Mouse (Mus musculus) mesoderm, embryonic 11.5 days (tissue): ENCODE measurements at regions not wholly inside any gene's neighbourhood (a gene's known extent, or its start where the extent isn't known, plus 50 kb on each side); places are given as distances from the start of the nearest gene placed in this dataset.

ENCODE experiments used
- DNase-seq: peaks from one replicate; pipeline ENCODE4 v3.0.0-alpha.2; 2012; ENCODE audit warnings: low read depth, low spot score

DNA sequence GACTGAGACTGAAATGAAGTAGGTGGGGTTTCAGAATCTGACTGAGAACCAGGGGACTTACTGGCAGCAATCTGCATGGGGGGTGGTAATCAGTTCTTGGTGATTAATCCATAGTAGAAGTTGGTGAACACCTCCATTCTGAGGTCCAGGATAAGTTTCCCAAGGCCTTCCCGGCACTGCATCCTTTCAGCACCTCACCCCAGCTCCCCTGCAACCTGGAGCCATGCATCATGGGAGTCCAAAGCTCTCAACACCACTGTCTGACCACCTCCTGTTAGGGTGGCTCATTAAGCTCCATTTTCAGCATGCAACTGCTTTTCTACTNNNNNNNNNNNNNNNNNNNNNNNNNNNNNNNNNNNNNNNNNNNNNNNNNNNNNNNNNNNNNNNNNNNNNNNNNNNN lies 157.0 kb downstream of the Cyp26b1 start:
- no peak for DNase-seq

DNA sequence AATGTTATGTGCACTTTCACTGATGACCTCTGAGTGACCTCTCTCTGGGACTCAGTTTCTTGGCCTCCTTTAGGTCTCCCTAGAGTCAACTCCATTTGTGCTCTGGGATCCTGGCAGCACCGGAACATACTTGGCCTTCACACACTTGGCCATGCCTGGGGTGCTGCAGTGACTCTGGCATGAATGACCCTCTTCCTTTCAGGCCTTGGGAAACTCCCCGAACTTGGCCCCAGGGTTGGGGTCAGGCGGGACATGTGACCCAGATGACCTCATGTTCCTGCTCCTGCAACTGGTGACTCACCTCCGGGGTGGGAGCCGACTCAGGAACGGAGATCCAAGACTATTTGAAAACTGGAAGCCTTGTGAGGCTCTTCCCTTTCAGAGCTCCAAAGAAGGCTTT lies 159.2 kb downstream of the Cyp26b1 start:
- no peak for DNase-seq

DNA sequence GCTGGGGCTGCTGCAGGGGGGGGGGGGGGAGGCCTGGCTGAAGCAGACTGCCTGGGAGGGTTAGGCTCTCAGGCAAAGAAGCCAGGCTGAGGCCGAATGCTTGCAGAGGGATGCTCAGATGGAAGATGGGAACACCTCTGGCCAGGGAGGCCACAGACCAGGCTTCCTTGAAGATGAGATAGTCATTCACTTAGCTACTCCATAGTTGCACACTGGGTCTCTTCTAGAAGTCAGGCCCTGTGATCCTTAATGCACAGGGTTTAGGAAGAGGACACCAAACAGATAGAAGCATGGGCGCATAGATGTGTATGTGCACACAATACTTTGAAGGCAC lies 162.1 kb downstream of the Cyp26b1 start:
- DNase-seq, result no peak

DNA sequence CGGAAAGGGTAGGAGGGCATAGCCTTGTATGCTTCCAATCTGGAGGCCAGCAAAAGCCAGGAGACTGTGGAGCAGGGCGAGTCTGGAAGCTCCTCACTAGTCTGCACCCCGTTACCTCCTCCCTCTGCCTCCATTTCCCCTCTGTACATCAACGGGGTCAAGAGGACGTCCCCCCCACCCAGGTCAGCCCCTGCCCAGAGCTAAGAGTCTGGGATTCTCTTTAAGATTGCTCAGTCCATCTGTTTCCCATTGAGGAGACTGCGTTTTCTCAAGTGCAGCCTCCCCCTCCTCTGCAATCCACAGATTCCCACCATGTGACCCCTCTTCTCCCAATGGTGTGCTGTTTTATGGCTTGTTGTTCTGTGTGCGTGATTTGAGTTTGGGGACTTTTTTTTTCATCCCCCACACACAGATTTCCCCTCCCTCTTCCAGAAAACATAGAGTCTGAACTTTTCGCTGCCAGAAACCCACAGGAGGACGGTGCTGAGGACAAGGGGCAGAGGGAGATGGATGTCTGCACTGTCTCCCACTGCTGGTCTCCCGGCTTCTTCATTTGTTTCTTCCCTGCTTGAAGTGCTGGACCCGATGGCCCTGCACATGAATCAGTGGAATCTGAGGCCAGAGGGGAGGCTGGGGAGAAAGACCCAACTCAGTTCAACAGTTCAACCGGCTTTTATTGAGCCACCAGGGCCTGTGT lies 162.6 kb downstream of the Cyp26b1 start:
- DNase-seq, result peak; percentile 73

DNA sequence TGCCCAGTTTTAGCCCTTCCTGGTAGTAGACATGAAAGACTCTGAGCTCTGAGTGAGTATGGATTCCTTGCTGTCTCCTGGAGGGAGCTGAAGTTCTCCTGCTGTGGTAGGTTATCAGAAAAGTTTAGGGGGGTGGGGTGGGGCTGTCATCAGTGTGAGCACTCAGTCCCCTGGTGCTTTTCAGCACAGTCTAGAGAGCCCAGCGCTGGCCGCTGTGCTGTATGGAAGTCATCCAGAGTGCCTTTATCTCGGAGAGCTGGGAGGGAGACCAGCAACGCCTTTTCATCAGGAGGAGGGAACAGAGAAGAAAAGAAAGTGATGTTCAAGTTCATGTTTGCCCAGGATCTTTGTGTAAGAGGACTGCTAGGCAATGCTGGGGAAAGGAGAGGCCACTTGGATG lies 163.6 kb downstream of the Cyp26b1 start:
- no peak for DNase-seq

DNA sequence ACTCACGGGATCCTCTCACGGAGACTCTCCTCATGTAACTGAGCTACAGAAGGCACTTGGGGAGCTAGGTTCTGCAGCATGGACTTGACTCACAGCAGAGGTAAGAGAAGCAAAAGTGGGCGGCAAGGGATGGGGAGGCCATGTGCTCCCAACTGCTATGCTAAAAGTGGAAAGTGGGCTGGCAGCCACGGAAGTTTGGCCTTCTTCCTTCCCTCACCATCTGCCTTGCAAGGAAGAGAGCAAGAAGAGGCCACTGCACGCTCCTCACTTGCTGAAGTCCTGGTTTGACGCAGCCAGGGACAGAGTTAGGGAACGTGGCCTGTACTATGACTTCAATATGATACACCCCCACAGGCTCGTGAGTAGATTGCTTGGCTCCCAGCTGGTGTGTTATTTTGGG lies 164.5 kb downstream of the Cyp26b1 start:
- no peak for DNase-seq

DNA sequence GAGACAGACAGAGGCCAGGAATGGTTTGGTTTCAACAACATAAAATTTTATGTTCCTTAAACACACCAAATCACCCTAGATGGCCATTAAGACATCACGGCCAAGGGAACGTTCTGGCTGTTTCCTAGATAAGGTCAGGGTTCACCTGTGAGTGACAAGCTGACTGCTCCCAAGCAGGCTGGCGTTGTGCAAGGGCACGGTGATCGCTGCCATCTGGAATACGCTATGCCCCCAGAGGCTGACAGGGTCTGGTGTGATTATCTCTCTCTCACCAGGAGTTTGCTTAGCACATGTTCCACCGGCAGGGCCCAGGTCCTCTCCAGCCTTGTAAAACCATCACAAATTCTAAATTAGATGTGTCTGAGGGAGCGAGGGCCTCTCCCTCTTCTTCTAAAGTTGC lies 167.0 kb downstream of the Cyp26b1 start:
- DNase-seq, result peak; percentile 34

DNA sequence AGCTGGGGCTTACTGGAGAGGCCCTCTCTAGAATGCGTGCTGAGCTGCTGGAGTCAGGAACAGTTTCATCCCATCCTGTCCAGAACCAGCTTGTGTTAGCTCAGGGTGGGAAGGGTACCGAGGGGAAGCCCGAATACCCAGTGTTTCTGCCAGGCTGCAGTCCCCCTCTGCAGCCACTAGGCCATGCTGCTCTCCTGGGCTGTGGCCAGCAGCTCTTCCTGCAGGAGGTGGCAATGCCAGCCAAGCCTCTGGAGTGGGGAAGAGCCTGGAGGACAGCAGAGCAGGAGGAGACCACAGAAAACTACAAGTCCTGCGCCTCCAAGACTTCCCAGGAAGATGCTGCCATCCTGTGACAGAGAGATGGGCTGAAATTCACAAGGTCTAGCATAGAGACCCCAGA lies 167.9 kb downstream of the Cyp26b1 start:
- DNase-seq, result peak; percentile 51

DNA sequence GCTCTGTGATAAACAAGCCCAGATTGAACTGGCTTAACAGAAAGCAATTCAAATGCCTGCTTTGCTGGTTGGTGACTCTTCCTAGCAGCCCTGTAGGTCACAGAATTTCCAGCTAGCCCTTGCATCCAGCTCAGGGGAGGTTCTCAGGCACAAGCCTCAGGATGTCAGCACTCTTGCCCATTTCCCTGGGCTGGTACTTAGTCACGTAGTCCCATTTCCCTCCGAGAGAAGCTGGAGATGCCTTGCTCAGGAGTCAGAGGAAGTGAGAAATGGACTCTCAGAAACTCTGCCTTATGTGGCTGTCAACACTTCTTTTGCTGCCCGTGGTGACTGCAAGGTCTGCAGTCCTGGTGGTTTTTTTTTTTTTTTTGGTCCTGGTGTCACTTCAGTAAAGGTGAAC lies 170.8 kb downstream of the Cyp26b1 start:
- no peak for DNase-seq

DNA sequence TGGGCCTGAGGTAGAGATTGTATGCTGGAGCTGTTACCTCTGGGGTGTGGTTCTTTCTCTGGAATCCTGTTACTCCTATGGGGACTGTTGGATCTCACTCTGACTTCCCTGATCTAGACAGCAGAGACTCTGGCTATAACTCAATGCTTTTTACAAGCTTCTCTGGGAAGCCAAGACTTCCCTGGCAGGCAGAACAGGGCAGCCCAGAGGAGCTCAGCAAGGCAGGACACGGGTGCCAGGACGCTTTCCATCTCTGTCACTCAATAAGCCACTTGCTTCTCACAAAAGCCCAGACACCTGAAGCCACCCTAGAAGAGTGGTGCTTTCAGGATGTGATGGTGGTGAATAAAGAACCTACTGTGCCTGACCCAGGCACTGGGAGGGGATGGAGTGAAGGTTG lies 174.0 kb downstream of the Cyp26b1 start:
- DNase-seq, result no peak

DNA sequence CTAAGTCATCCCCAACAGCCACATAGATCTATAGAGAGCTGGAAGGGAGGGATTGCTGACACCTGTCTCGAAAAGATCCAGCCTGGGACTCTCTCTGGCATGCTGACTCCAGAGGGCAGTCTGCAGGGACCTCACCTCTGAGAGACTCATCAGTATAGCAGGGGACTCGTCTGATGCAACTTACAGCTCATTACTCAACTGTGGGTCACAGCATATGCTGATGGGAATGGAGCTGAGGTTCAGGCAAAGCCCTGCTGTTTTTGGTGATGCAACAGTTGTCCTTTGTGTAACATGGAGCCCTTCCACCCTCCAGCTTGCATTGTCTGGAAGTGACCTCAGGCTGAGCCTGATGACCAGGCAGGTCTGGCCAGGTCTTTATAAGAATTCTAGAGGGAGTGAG lies 174.4 kb downstream of the Cyp26b1 start:
- no peak for DNase-seq

DNA sequence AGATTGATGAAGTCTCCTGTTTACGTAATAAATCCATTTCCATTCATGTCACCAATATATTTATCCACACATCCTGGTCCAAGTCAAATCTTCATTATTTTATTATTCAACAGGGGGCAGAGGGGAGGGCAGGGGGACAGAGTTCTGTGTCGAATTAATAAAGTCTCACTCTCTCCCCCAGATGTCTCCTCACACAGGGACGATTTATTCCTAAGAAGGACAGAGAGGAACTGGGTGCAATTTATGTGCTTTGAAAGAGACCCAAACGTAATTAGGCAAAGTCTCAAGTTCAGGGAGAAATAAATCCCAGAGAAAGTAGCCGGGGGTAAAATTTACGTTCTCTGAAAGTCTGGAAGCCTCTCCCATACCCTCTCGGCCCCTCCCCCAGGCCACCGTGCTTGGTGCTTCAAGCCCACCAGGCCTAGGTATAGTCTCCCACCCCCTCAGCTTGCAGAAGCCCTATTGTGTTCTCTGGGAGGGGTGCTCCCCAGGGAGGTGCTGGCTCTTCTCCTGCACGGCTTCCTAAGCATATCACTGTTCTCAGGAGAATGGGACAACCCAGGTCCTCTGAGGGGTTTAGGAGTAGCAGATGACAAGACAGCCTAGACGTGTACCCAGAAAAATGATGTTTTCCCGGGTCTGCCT lies 176.6 kb downstream of the Cyp26b1 start:
- peak; percentile 32 for DNase-seq

DNA sequence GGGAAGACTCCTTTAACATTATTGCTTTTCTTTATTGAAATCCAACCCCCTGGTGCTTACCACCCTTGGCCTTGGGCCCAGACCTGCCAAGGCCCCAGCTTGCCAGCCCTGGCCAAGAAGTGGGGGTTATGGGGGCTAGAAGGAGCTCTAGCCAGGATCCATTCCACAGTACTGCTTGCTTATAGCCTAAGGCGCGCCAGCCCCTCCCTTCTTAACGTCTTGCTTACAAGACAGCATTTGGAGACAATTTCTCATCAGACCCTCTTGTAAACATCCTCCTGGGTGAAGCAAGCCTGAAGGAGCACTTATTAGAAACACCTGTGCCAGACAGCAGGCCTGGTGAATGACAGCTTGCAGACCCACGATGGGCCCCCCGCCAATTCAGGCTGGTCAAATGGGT lies 179.3 kb downstream of the Cyp26b1 start:
- no peak for DNase-seq

DNA sequence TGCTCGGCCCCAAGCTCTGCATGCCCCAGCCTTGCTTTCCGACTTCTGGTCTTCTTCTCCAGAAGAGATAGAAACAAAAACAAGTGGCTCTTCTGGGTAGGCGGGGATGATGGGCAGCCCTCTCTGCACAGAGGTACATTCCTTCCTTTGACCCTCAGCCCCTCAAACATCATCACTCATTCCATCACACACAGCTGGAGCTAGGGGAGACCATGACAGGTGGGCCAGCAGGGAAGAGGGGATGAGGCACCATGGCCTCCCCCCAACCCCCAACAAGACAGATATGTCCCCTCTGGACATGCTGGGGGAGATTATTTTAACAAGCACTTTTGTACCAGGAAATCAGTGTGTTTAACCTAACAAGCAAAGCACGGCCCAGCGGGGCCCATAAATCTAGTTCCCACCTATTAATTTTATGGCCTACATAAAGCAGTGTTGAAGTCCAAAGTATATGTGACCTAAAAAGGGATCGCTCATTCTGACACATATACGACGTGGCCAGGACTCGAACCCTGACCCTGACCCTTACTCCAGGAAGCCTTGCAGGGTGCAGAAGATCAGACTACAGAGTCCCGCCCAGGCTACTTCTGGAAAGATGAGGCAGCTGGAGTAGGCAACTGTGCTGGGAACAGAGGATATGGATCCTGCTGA lies 183.7 kb downstream of the Cyp26b1 start:
- DNase-seq, result peak; percentile 58

DNA sequence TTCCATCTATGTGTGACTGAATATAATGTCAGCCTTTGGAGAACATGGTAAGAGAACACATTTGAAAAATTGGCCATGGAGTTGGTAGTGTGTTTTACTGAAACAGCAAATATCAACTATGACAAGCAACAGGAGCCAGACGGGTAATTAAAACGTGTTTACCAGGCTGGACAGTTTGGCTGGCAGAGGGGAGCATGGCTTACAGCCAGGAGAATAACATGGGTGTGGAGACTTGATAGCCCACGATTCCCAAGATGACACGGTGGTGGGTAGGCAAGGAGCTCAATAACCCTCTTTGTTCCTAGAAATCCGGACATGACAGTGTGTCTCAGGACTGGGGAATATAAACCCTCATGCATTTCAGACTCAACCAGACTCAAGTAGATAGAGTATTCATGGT lies 185.2 kb downstream of the Cyp26b1 start:
- no peak for DNase-seq

DNA sequence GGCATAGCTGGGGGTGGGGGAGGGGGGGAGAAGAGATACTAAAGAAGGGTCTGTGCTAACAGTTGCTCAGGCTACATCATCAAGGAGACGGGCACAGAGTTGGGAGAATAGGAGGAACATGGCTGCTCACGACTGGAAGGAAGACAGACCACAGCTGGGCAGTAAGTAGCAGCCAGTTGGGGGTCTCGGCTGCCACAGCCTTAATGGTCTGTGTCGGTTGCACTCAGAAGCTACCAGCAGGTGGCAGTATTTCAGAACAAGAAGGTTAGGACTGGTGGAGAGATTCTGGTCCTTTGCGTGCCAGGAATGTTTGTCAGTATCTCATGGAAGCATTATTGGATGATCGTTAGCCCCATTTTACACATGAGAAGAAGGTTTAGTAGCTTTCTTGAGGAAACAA lies 185.9 kb downstream of the Cyp26b1 start:
- peak; percentile 89 for DNase-seq

DNA sequence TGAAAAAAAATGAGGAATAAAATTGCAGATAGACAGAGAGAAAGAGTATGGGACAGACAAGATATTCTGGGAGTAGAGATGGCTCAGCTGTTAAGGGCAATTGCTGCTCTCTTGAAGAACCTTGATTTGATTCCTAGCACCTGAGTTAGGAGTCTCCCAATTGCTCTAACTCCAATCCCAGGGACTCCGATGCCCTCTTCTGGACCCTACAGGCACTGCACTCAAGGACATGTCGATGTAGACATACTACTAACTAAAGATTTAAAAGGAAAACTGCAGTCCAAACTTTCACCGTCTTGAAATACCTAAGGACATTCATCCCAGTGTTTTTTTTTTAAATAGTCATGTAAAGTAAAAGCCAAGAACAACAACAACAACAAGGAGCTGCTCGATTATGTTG lies 189.0 kb downstream of the Cyp26b1 start:
- DNase-seq, result no peak

DNA sequence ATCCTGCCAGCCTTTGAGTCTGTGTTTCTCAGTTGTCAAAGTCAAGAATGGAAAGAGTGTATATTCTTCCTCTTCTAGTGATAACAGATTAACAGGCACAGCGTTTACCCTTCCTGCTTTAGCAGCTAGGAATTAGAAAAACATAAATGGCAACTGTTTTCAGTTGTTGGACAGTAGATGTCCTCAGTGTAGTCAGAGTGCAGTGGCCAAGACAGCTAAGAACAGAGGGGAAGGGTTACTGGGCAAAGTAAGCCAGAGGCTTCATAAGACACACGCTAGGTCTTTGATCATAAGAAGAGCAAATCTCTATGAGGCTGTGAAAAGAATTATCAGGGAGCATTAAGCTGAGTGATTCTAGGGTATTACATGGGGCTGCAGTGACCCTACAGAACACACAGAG lies 191.3 kb downstream of the Cyp26b1 start:
- DNase-seq, result no peak

DNA sequence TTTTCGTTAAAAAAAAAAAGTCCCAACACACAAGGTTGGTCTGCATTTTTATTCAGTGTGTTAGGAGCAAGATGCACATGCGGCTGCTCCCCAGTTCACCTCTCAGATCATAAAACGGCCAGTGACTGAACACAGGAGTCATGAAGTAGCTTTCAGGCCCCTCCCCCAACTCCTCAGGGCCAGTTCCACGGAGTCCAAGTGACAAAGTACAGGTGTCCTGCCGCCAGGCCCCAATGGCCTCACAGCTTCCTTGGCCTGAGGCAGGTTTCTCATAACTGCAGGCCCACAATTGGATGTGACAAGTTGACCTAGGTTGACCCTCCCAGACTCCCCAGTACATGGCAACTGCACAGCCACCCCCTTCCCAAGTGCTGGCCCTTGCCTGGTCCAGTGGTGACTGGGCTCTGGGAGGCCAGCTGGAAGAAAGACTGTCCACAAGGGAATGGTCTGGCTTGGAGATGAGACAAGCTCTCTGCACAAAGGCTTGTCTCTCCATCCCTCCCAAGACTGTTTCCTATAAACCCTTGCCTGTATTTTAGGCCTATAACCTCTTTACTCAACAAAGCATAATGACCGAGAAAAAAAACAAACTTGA lies 199.1 kb downstream of the Cyp26b1 start:
- no peak for DNase-seq

DNA sequence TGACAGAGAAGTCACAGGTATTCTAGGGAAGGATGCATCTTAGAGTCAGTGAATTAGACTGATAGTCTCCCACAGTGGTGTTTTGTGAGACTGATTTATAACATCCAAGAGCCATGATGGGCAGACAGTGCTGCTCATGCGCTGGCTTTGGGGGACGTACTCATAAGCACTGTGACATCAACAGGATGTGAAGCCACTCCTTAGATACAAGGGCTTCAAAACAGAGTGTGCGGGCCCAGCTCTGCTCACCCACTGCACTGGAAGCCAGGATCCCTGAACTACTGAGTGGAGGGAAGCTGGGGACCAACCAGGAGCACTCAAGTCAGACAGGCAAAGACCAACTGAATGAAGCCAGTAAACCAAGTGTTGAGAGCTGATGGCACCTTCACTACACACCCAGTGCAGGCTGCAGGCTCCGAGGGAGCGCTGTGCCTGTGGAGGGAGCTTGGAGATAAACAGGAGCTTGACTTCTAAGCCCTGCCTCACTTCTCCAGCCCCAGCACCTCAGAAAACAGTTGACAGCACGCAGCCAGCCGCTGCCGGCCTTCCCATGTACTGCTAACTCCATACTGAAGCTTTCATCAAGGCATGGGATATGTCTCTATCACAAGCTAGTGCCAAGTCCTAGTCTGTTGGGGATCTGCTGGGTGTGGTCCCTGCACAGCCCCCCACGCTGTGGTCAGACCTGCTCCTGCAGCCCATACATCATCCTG lies 200.0 kb downstream of the Cyp26b1 start:
- no peak for DNase-seq

DNA sequence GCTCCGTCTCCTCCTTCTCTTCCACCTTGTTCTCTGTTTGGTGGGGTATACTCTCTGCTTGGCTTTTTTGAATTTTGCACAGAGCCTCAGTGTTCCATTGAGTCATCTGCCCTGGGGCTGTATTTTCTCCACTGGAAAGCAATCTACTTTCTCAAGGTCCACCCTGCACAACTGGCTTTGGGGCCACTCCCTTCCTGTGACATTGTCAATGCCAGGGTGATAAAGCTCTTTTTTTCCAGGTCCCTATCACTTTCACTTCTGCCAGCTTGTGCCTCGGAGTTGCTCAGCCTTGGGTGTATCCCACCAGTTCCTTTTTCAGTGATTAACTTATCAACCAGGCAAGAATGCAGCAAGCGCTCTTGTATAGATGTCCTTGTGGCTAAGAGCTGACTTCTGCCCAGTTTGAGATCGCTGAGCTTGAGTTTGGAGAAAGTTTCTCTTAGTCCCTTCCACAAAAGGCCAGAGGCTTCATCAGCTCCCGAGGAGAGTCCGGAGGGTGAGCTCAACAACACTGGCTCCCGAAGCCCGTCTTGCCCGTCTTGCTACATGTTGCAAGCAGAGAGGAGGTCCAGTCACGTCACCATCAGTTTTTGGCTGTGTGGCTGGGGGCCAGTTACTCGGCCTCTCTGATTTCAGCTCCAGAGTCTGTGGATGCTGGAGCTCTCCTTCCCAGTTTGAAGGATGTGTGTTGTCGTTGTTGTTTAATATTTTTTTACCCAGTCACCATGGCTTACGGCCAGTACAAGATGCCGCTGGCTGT lies 200.8 kb downstream of the Cyp26b1 start:
- DNase-seq, result no peak

DNA sequence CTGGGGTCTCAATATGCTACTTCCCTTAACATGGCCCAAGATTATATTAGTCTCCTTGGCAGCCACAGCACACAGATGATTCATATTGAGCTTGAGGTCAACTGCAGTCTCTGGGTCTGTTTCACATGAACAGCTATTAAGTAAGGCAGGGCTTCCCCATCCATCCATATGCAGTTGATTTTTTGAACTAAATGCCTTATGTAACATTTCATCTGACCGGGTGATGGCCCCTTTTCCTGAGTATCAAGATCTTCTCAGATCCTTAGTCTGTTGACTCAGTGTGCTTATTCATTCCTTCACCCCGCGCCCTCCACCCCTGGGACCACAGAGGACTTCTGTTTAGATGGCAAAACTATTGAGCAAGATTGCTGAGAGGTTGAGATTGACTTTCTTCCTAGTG lies 202.7 kb downstream of the Cyp26b1 start:
- DNase-seq, result no peak
